Mouse (Mus musculus): ENCODE results near the gene Smim5. TPM values are rescaled to one million over a fixed set of nuclear protein-coding genes. Genes with fewer than 3 reads are reported as not detected.

Gene Smim5
- polyA plus RNA-seq, 1 experiment from 2014 or later = 0.98 TPM

- no peak overlapping the region for H3K4me2 ChIP-seq (replicated peaks)
- no peak for ATAC-seq (ENCODE audit: low FRiP score, low read depth)
- H3K4me1 ChIP-seq = no peaks in the 10 kb centered on the region
- H3K4me3 ChIP-seq = no peak overlapping the region
- H3K36me3 ChIP-seq = no peaks in the 10 kb centered on the region
- 74% methylated on average over 8 of the region's 8 CpGs for WGBS
- no peaks in the 10 kb centered on the region for H3K9me3 ChIP-seq
- H3K27ac ChIP-seq (replicated peaks) = no peak overlapping the region
- H3K9ac ChIP-seq (replicated peaks) = no peak overlapping the region
- H3K27me3 ChIP-seq = peaks cover 29% of the 10 kb centered on the region
These were observed 21.7 kb upstream of the Smim5 start for GRCm38 (mm10) chr11:115878071-115878470.

GRCm38 (mm10) chr11:115881002-115881401 lies 18.8 kb upstream of the Smim5 start:
- Histone ChIP-seq H3K4me3 (no peak overlapping the region), H3K36me3 (no peaks in the 10 kb centered on the region), H3K27me3 (peaks cover 39% of the 10 kb centered on the region), H3K4me2 (replicated peaks) (no peak overlapping the region), H3K4me1 (no peaks in the 10 kb centered on the region), H3K27ac (replicated peaks) (no peak overlapping the region), H3K9me3 (no peaks in the 10 kb centered on the region), H3K9ac (replicated peaks) (no peak overlapping the region)
- WGBS = 24% methylated on average over 5 of the region's 5 CpGs
- ATAC-seq (ENCODE audit: low FRiP score, low read depth) = no peak

- H3K4me1 ChIP-seq = no peaks in the 10 kb centered on the region
- H3K4me3 ChIP-seq = no peak overlapping the region
- H3K9ac ChIP-seq (replicated peaks) = no peak overlapping the region
- 40% methylated on average over 10 of the region's 17 CpGs for WGBS
- no peak overlapping the region for H3K27ac ChIP-seq (replicated peaks)
- no peaks in the 10 kb centered on the region for H3K9me3 ChIP-seq
- ATAC-seq (ENCODE audit: low FRiP score, low read depth) = no peak
- H3K36me3 ChIP-seq = no peaks in the 10 kb centered on the region
- H3K4me2 ChIP-seq (replicated peaks) = no peak overlapping the region
- H3K27me3 ChIP-seq = peaks cover 35% of the 10 kb centered on the region
These were observed 16.5 kb upstream of the Smim5 start for GRCm38 (mm10) chr11:115883251-115883650.

- H3K36me3 ChIP-seq = no peaks in the 10 kb centered on the region
- H3K27ac ChIP-seq (replicated peaks) = no peak overlapping the region
- H3K4me1 ChIP-seq = no peaks in the 10 kb centered on the region
- H3K4me2 ChIP-seq (replicated peaks) = no peak overlapping the region
- 98% methylated on average over 3 of the region's 3 CpGs for WGBS
- no peak overlapping the region for H3K4me3 ChIP-seq
- no peak for ATAC-seq (ENCODE audit: low FRiP score, low read depth)
- H3K9me3 ChIP-seq = no peaks in the 10 kb centered on the region
- no peak overlapping the region for H3K9ac ChIP-seq (replicated peaks)
- peaks cover 34% of the 10 kb centered on the region for H3K27me3 ChIP-seq
These were observed 15.4 kb upstream of the Smim5 start for GRCm38 (mm10) chr11:115884361-115884760.

- H3K27me3 ChIP-seq = peaks cover 27% of the 10 kb centered on the region
- no peak for ATAC-seq (ENCODE audit: low FRiP score, low read depth)
- H3K4me3 ChIP-seq = no peak overlapping the region
- H3K27ac ChIP-seq (replicated peaks) = no peak overlapping the region
- H3K36me3 ChIP-seq = no peaks in the 10 kb centered on the region
- no peak overlapping the region for H3K4me2 ChIP-seq (replicated peaks)
- no peaks in the 10 kb centered on the region for H3K9me3 ChIP-seq
- H3K4me1 ChIP-seq = no peaks in the 10 kb centered on the region
- WGBS = 77% methylated on average over 11 of the region's 11 CpGs
- no peak overlapping the region for H3K9ac ChIP-seq (replicated peaks)
These were observed 14.5 kb upstream of the Smim5 start for GRCm38 (mm10) chr11:115885281-115885680.

- Histone ChIP-seq H3K4me2 (replicated peaks) (no peak overlapping the region), H3K9ac (replicated peaks) (no peak overlapping the region), H3K4me3 (no peak overlapping the region), H3K27me3 (peaks cover 27% of the 10 kb centered on the region), H3K4me1 (no peaks in the 10 kb centered on the region), H3K9me3 (no peaks in the 10 kb centered on the region), H3K36me3 (no peaks in the 10 kb centered on the region), H3K27ac (replicated peaks) (no peak overlapping the region)
- 87% methylated on average over 11 of the region's 11 CpGs for WGBS
- no peak for ATAC-seq (ENCODE audit: low FRiP score, low read depth)
These were observed 13.3 kb upstream of the Smim5 start for GRCm38 (mm10) chr11:115886446-115886845.

GRCm38 (mm10) chr11:115888020-115888419 lies 11.7 kb upstream of the Smim5 start:
- Histone ChIP-seq H3K27me3 (peaks cover 15% of the 10 kb centered on the region), H3K27ac (replicated peaks) (no peak overlapping the region), H3K4me2 (replicated peaks) (no peak overlapping the region), H3K4me1 (no peaks in the 10 kb centered on the region), H3K9me3 (no peaks in the 10 kb centered on the region), H3K9ac (replicated peaks) (no peak overlapping the region), H3K4me3 (no peak overlapping the region), H3K36me3 (peaks cover 9% of the 10 kb centered on the region)
- ATAC-seq (ENCODE audit: low FRiP score, low read depth) = no peak
- 90% methylated on average over 5 of the region's 5 CpGs for WGBS

GRCm38 (mm10) chr11:115889159-115889558 lies 10.6 kb upstream of the Smim5 start:
- WGBS = 79% methylated on average over 6 of the region's 6 CpGs
- H3K9ac ChIP-seq (replicated peaks) = no peak overlapping the region

GRCm38 (mm10) chr11:115892213-115892612 lies 7.6 kb upstream of the Smim5 start:
- Histone ChIP-seq H3K4me3 (no peak overlapping the region), H3K27ac (replicated peaks) (no peak overlapping the region), H3K4me1 (no peaks in the 10 kb centered on the region), H3K4me2 (replicated peaks) (no peak overlapping the region), H3K9ac (replicated peaks) (no peak overlapping the region), H3K27me3 (no peaks in the 10 kb centered on the region), H3K36me3 (peaks cover 46% of the 10 kb centered on the region), H3K9me3 (no peaks in the 10 kb centered on the region)
- ATAC-seq (ENCODE audit: low FRiP score, low read depth) = no peak
- 60% methylated on average over 6 of the region's 6 CpGs for WGBS

More at GRCm38 (mm10) chr11:115889159-115889558, 10.6 kb upstream of the Smim5 start:
- no peak for ATAC-seq (ENCODE audit: low FRiP score, low read depth)
- Histone ChIP-seq H3K4me1 (no peaks in the 10 kb centered on the region), H3K4me2 (replicated peaks) (no peak overlapping the region), H3K27me3 (peaks cover 4% of the 10 kb centered on the region), H3K4me3 (no peak overlapping the region), H3K36me3 (peaks cover 20% of the 10 kb centered on the region), H3K9me3 (no peaks in the 10 kb centered on the region), H3K27ac (replicated peaks) (no peak overlapping the region)

GRCm38 (mm10) chr11:115893071-115893470 lies 6.7 kb upstream of the Smim5 start:
- H3K36me3 ChIP-seq = peaks cover 46% of the 10 kb centered on the region
- 90% methylated on average over 9 of the region's 9 CpGs for WGBS
- H3K9me3 ChIP-seq = no peaks in the 10 kb centered on the region

GRCm38 (mm10) chr11:115894755-115895520 lies 4.8 kb upstream of the Smim5 start:
- no peak overlapping the region for H3K4me3 ChIP-seq
- H3K27me3 ChIP-seq = no peaks in the 10 kb centered on the region
- H3K36me3 ChIP-seq = peaks cover 46% of the 10 kb centered on the region
- no peaks in the 10 kb centered on the region for H3K9me3 ChIP-seq
- H3K4me1 ChIP-seq = peaks cover 5% of the 10 kb centered on the region
- H3K9ac ChIP-seq (replicated peaks) = no peak overlapping the region
- H3K27ac ChIP-seq (replicated peaks) = no peak overlapping the region
- no peak overlapping the region for H3K4me2 ChIP-seq (replicated peaks)
- 79% methylated on average over 14 of the region's 14 CpGs for WGBS
- ATAC-seq (ENCODE audit: low FRiP score, low read depth) = no peak

More at GRCm38 (mm10) chr11:115893071-115893470, 6.7 kb upstream of the Smim5 start:
- Histone ChIP-seq H3K9ac (replicated peaks) (no peak overlapping the region), H3K27me3 (no peaks in the 10 kb centered on the region), H3K27ac (replicated peaks) (no peak overlapping the region), H3K4me3 (no peak overlapping the region), H3K4me1 (no peaks in the 10 kb centered on the region), H3K4me2 (replicated peaks) (no peak overlapping the region)
- no peak for ATAC-seq (ENCODE audit: low FRiP score, low read depth)

GRCm38 (mm10) chr11:115898446-115898845 lies 1.3 kb upstream of the Smim5 start:
- Histone ChIP-seq H3K4me1 (peaks cover 18% of the 10 kb centered on the region), H3K4me2 (replicated peaks) (no peak overlapping the region), H3K4me3 (no peak overlapping the region), H3K36me3 (peaks cover 33% of the 10 kb centered on the region), H3K27me3 (no peaks in the 10 kb centered on the region), H3K27ac (replicated peaks) (no peak overlapping the region), H3K9ac (replicated peaks) (no peak overlapping the region), H3K9me3 (no peaks in the 10 kb centered on the region)
- WGBS = 86% methylated on average over 7 of the region's 7 CpGs
- no peak for ATAC-seq (ENCODE audit: low FRiP score, low read depth)

- Histone ChIP-seq H3K9ac (replicated peaks) (no peak overlapping the region; the same call in 1 of the 2 replicates), H3K27me3 (no peaks in the 10 kb centered on the region), H3K9me3 (no peaks in the 10 kb centered on the region), H3K4me1 (peaks cover 18% of the 10 kb centered on the region), H3K27ac (replicated peaks) (no peak overlapping the region), H3K36me3 (peaks cover 29% of the 10 kb centered on the region), H3K4me2 (replicated peaks) (no peak overlapping the region), H3K4me3 (no peak overlapping the region)
- ATAC-seq (ENCODE audit: low FRiP score, low read depth) = no peak
- 28% methylated on average over 4 of the region's 4 CpGs for WGBS
These were observed 880 bp upstream of the Smim5 start for GRCm38 (mm10) chr11:115898886-115899285.

Measured in midbrain, embryonic 12.5 days (tissue).